Mouse (Mus musculus) intestine, embryonic 15.5 days (tissue): ENCODE results near the gene Cdhr5. TPM values are rescaled to one million over a fixed set of nuclear protein-coding genes. Genes with fewer than 3 reads are reported as not detected.
"Not testable (repeated sequence)": the region's sequence is repeated elsewhere in the genome, so short reads cannot be mapped to it uniquely, and the experiment has no call there.

ENCODE experiments used
- ATAC-seq: fragments of 200-750 bp; cut with Nextera tagmentation; 2 replicates; pipeline ENCODE4 v1.8.0; 2017; ENCODE audit warnings: moderate TSS enrichment, moderate library complexity
- H3K27ac ChIP-seq: fragments of 300-500 bp; sonication (generic); 2 replicates; pipeline ENCODE4 v1.5.1; 2015; ENCODE audit warnings: mild to moderate bottlenecking, inconsistent platforms
- H3K27me3 ChIP-seq: fragments of 300-500 bp; sonication (generic); replicated peaks from 2 replicates; pipeline ENCODE4 v1.6.1; 2015; ENCODE audit warnings: inconsistent platforms
- H3K36me3 ChIP-seq: fragments of 300-500 bp; sonication (generic); 2 replicates; pipeline ENCODE4 v1.6.1; 2015; ENCODE audit warnings: inconsistent platforms
- H3K4me1 ChIP-seq: fragments of 300-500 bp; sonication (generic); replicated peaks from 2 replicates; pipeline ENCODE4 v1.6.1; 2015; ENCODE audit warnings: inconsistent platforms
- H3K4me2 ChIP-seq: fragments of 300-500 bp; sonication (generic); replicated peaks from 2 replicates; pipeline ENCODE4 v1.6.1; 2015; ENCODE audit warnings: mild to moderate bottlenecking, inconsistent platforms
- H3K4me3 ChIP-seq: fragments of 300-500 bp; sonication (generic); replicated peaks from 2 replicates; pipeline ENCODE4 v1.5.1; 2015; ENCODE audit warnings: inconsistent platforms
- H3K9ac ChIP-seq: fragments of 300-500 bp; sonication (generic); 2 replicates; pipeline ENCODE4 v1.6.1; 2015; ENCODE audit warnings: inconsistent platforms
- H3K9me3 ChIP-seq: fragments of 300-500 bp; sonication (generic); 2 replicates; pipeline ENCODE4 v1.6.1; 2016; ENCODE audit warnings: inconsistent platforms
- WGBS: fragments of 180-500 bp; shearing (Covaris S2); methylation state at CpG from one replicate; pipeline ENCODE4 v1.1.7; 2015; 5-methylcytosine and 5-hydroxymethylcytosine counted together
- polyA plus RNA-seq: library from polyadenylated mRNA; unstranded; fragments of >200 nt; fragmentation: Nextera tagmentation; extraction: Ambion mirVana; gene quantifications from 2 replicates; pipeline ENCODE4 v1.2.1, GENCODE M21; 2015

Gene Cdhr5
- polyA plus RNA-seq, 1 experiment from 2014 or later = 75.8 TPM

GRCm38 (mm10) chr7:141270631-141271030, 6.0 kb downstream of the Cdhr5 start:
- H3K9ac ChIP-seq = no peak overlapping the region
- 76% methylated on average over 3 of the region's 3 CpGs for WGBS
- no peaks in the 10 kb centered on the region for H3K9me3 ChIP-seq
- H3K4me2 ChIP-seq = no peak overlapping the region
- no peaks in the 10 kb centered on the region for H3K36me3 ChIP-seq
- no peaks in the 10 kb centered on the region for H3K27me3 ChIP-seq
- H3K4me3 ChIP-seq = no peak overlapping the region
- ATAC-seq = no peak
- H3K4me1 ChIP-seq = peaks cover 7% of the 10 kb centered on the region
- H3K27ac ChIP-seq = no peak overlapping the region

DNA sequence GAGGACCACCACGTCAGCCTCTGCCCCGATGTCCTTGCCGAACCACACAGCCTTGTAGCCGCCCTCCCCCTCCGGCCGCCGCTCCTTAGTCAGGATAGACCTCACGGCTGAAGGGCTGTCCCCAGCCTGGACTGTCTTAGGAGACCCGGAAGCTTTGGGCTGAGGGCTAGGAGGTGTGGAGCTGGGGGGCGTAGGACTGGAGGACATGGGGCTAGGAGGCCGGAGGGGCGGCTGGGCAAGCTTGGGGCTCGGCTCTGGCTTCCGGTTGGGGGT, 7.4 kb downstream of the Cdhr5 start:
- no peak overlapping the region for H3K4me2 ChIP-seq
- no peaks in the 10 kb centered on the region for H3K27me3 ChIP-seq
- H3K9ac ChIP-seq = no peak overlapping the region
- peaks cover 12% of the 10 kb centered on the region for H3K4me1 ChIP-seq
- no peaks in the 10 kb centered on the region for H3K9me3 ChIP-seq
- no peak for ATAC-seq
- whole genome bisulfite sequencing = 79% methylated on average over 14 of the region's 14 CpGs
- no peak overlapping the region for H3K4me3 ChIP-seq
- H3K27ac ChIP-seq = no peak overlapping the region
- H3K36me3 ChIP-seq = no peaks in the 10 kb centered on the region

DNA sequence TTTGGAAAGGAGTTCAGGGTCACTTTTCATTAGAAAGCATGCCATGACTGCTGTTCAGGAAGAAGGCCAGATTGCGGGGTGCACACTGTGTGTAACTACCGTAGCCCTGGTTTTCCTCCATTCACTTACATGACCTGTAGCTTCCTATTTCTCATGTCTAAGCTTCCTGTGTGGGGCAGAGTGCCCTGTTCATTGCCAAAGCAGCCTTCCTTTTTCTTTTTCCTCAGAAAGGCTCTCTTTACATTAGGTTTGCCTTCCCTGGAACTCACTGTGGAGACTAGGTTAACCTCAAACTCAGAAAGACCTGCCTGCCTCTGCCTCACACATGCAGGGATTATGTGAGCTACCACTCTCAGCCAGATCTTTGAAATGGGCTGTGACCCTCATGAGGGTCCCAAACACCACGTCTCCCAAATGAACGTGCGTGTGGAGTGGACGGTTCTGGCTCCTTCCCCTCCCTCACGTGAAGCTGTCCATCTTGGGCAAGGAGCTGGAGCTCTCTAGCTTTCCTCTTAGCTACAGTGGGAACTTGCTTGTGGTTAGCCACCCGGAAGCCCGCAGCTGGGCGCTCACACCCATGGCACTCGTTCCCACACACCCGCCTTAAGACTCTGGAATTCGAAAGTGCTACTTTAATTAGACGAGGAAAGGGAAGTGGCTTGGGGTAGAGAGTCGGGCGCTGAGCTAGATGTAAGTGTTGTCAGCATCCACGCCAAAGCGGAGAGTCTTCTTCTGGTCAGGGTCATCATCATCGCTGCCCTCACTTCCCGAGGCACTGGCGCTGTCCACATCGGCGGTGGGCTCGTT, 7.9 kb downstream of the Cdhr5 start:
- Histone ChIP-seq H3K4me1 (peaks cover 12% of the 10 kb centered on the region), H3K4me2 (no peak overlapping the region; the same call in 1 of the 2 replicates), H3K27me3 (no peaks in the 10 kb centered on the region), H3K9ac (no peak overlapping the region), H3K9me3 (no peaks in the 10 kb centered on the region), H3K27ac (no peak overlapping the region), H3K4me3 (no peak overlapping the region), H3K36me3 (peaks cover 4% of the 10 kb centered on the region)
- no peak for ATAC-seq
- WGBS = 65% methylated on average over 24 of the region's 24 CpGs

- ATAC-seq = peak; percentile 80
- no peak within 1 kb of the TSS; the same call in 1 of the 2 replicates for H3K27ac ChIP-seq
Observed at GRCm38 (mm10) chr7:141265739-141266561, 10.6 kb downstream of the Cdhr5 start, which contains the start of gene Irf7. TSS of gene Irf7 (minus strand) at chr7:141266481.

DNA sequence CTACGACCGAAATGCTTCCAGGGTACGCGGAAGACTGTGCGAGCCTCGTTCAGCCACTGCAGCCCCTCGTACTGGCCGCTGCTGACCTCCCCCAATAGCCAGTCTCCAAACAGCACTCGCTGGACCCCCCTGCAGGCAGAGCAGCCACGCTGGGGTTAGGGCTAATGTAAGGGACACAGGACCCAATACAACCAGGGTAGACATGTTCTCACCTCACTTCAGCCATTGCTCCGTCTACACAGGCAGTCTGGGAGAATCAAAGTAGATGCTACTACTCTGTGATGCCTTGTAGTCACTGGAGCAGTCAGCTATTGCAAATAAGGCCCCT, 11.2 kb downstream of the Cdhr5 start:
- Histone ChIP-seq H3K27ac (no peak overlapping the region), H3K36me3 (peaks cover 37% of the 10 kb centered on the region), H3K4me3 (peak overlapping the region; percentile 60)

More at GRCm38 (mm10) chr7:141265739-141266561, 10.6 kb downstream of the Cdhr5 start, which contains the start of gene Irf7:
- Histone ChIP-seq H3K36me3 (peaks cover 31% of the 10 kb centered on the region), H3K4me2 (peak within 1 kb of the TSS; percentile 88), H3K4me3 (peak within 1 kb of the TSS; percentile 60), H3K4me1 (peaks cover 12% of the 10 kb centered on the region), H3K27me3 (no peaks in the 10 kb centered on the region), H3K9ac (peak within 1 kb of the TSS; percentile 46), H3K9me3 (no peaks in the 10 kb centered on the region)
- 8% methylated on average over 25 of the region's 25 CpGs for WGBS

DNA sequence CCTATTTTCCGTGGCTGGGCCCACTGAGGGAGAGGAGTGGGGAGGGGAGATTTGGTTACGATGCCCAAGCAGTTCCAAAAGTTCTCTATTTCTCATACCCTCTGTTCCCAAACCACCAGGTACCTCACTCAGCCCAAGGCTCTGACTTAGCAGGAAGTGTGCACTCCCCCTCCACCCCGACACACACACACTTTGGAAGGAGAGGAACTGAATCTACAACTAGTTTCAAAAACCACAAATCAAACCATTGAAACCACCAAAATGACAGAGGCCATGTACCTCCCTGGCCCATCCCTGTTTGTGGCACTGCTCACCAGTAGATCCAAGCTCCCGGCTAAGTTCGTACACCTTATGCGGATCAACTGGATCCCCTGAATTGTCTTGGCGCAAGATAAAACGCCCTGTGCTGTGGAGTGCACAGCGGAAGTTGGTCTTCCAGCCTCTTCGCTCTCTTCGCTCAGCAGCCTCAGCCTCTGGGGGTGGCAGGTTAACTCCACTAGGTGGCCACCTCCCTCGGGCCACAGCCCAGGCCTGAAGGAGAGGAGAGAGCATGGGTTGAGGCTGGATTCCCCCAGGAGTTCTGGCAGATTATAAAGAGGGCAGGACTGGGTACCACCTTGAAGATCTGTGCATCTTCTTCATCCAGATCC, 11.7 kb downstream of the Cdhr5 start:
- Histone ChIP-seq H3K27me3 (no peaks in the 10 kb centered on the region), H3K27ac (no peak overlapping the region), H3K9ac (no peak overlapping the region), H3K9me3 (no peaks in the 10 kb centered on the region), H3K4me1 (peaks cover 12% of the 10 kb centered on the region), H3K4me2 (peak overlapping the region; percentile 88), H3K36me3 (peaks cover 41% of the 10 kb centered on the region), H3K4me3 (peak overlapping the region; percentile 60; the same call in 1 of the 2 replicates)
- ATAC-seq = peak; percentile 62
- 27% methylated on average over 12 of the region's 12 CpGs for WGBS

More for the DNA sequence above, 11.2 kb downstream of the Cdhr5 start:
- Histone ChIP-seq H3K4me1 (peaks cover 12% of the 10 kb centered on the region), H3K9ac (no peak overlapping the region), H3K9me3 (no peaks in the 10 kb centered on the region), H3K27me3 (no peaks in the 10 kb centered on the region), H3K4me2 (peak overlapping the region; percentile 88)
- 46% methylated on average over 11 of the region's 11 CpGs for WGBS
- no peak for ATAC-seq

DNA sequence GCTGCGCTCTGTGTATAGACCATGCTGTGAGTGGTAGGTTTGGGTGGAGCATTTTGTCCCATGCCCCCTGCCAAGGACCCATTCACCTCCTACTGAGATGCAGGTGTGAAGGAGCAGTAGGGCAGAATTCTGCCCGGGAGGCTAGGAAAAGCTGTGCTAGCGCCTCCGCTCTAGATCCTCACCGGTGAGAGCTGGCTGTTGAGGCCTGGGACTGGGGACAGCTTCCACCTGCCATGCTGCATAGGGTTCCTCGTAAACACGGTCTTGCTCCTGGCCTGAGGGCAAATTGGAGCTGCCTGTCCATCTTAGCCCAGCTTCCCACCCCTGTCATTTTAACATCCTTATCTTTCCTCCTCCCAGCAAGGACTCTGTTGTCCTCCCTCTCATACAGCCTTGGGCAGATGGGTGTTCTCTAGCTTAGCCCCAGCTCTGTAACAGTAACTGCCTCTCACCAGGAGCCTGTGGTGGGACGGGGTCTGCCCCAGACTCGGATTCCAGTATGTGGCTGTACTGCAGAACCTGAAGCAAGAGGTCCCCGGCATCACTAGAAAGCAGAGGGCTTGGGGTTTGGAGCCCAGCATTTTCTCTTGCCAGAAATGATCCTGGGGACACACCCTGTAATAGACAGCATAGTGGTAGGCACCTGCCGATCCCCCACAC, 12.4 kb downstream of the Cdhr5 start:
- Histone ChIP-seq H3K9me3 (no peaks in the 10 kb centered on the region), H3K9ac (no peak overlapping the region), H3K36me3 (peaks cover 48% of the 10 kb centered on the region), H3K4me1 (peaks cover 12% of the 10 kb centered on the region), H3K4me3 (no peak overlapping the region), H3K27ac (no peak overlapping the region), H3K27me3 (no peaks in the 10 kb centered on the region), H3K4me2 (no peak overlapping the region)
- 73% methylated on average over 11 of the region's 11 CpGs for WGBS
- ATAC-seq = no peak

GRCm38 (mm10) chr7:141263640-141264039, 12.9 kb downstream of the Cdhr5 start:
- WGBS = 86% methylated on average over 13 of the region's 13 CpGs
- H3K4me2 ChIP-seq = no peak overlapping the region
- peaks cover 53% of the 10 kb centered on the region for H3K36me3 ChIP-seq
- H3K27me3 ChIP-seq = no peaks in the 10 kb centered on the region
- H3K9ac ChIP-seq = no peak overlapping the region
- no peak overlapping the region for H3K4me3 ChIP-seq
- H3K27ac ChIP-seq = no peak overlapping the region
- peaks cover 12% of the 10 kb centered on the region for H3K4me1 ChIP-seq
- no peak for ATAC-seq
- no peaks in the 10 kb centered on the region for H3K9me3 ChIP-seq

GRCm38 (mm10) chr7:141261480-141261879, 15.1 kb downstream of the Cdhr5 start:
- H3K9me3 ChIP-seq = no peaks in the 10 kb centered on the region
- H3K27me3 ChIP-seq = no peaks in the 10 kb centered on the region
- no peak overlapping the region for H3K4me3 ChIP-seq
- H3K4me2 ChIP-seq = no peak overlapping the region
- no peak overlapping the region for H3K27ac ChIP-seq
- peaks cover 72% of the 10 kb centered on the region for H3K36me3 ChIP-seq
- peaks cover 12% of the 10 kb centered on the region for H3K4me1 ChIP-seq
- H3K9ac ChIP-seq = no peak overlapping the region
- 84% methylated on average over 3 of the region's 3 CpGs for WGBS
- ATAC-seq = no peak

DNA sequence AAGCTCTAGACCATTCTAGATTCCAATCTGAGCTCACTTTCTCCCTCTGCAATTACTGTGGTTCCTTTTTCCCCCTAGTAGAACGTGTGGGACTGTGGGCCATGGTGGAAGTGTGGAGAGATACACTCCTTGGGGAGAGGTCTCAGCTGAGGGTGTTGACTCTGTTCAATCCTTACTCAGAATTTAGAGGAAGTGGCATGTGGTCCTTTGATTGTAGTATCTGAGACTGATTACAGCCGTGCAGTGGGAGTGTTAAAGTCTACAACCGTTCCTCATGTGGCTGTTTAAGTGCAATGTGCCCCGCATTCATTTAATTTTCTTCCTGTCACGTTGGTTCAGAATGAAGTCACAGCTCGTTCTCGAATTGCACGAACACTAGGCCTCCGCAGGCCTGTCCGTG, 20.4 kb downstream of the Cdhr5 start:
- no peak for ATAC-seq
- H3K9me3 ChIP-seq = no peaks in the 10 kb centered on the region
- no peak overlapping the region for H3K4me2 ChIP-seq
- peaks cover 53% of the 10 kb centered on the region for H3K36me3 ChIP-seq
- no peak overlapping the region for H3K27ac ChIP-seq
- no peak overlapping the region for H3K9ac ChIP-seq
- no peaks in the 10 kb centered on the region for H3K27me3 ChIP-seq
- WGBS = 89% methylated on average over 10 of the region's 10 CpGs
- H3K4me1 ChIP-seq = no peaks in the 10 kb centered on the region
- H3K4me3 ChIP-seq = no peak overlapping the region

GRCm38 (mm10) chr7:141250486-141250885, 26.1 kb downstream of the Cdhr5 start:
- not testable (repeated sequence) for H3K4me1 ChIP-seq, H3K27ac ChIP-seq, H3K4me2 ChIP-seq, H3K4me3 ChIP-seq, H3K9me3 ChIP-seq, H3K27me3 ChIP-seq, ATAC-seq, H3K9ac ChIP-seq
- H3K36me3 ChIP-seq = peaks cover 37% of the 10 kb centered on the region
- WGBS = 88% methylated on average over 4 of the region's 4 CpGs

GRCm38 (mm10) chr7:141231551-141231950, 45.0 kb downstream of the Cdhr5 start:
- peaks cover 30% of the 10 kb centered on the region for H3K36me3 ChIP-seq
- H3K9ac ChIP-seq = no peak overlapping the region
- no peak overlapping the region for H3K4me2 ChIP-seq
- no peak for ATAC-seq
- no peak overlapping the region for H3K4me3 ChIP-seq
- H3K27ac ChIP-seq = no peak overlapping the region
- no peaks in the 10 kb centered on the region for H3K27me3 ChIP-seq
- 88% methylated on average over 9 of the region's 10 CpGs for WGBS
- H3K9me3 ChIP-seq = no peaks in the 10 kb centered on the region
- peaks cover 13% of the 10 kb centered on the region for H3K4me1 ChIP-seq
